Mouse (Mus musculus) G1E (cell line): ENCODE measurements around the gene Chd6.

Source experiments
- CTCF ChIP-seq: IDR thresholded peaks from 2 replicates; pipeline ENCODE4 v1.5.1; 2012; ENCODE audit warnings: low read depth, low read length, inconsistent platforms, mixed read lengths
- GATA1 ChIP-seq: IDR thresholded peaks from 2 replicates; pipeline ENCODE4 v1.6.1; 2012; ENCODE audit warnings: borderline replicate concordance, low read length, inconsistent platforms, mixed read lengths
- GATA2 ChIP-seq: IDR thresholded peaks from 2 replicates; pipeline ENCODE4 v1.6.1; 2012; ENCODE audit warnings: low read depth, low read length, inconsistent platforms, borderline replicate concordance
- POLR2AphosphoS5 ChIP-seq: IDR thresholded peaks from 2 replicates; pipeline ENCODE4 v1.6.1; 2012; ENCODE audit warnings: low read depth, low read length, inconsistent platforms; ENCODE audit not compliant: insufficient replicate concordance
- TAL1 ChIP-seq: conservative IDR thresholded peaks from 2 replicates; pipeline ENCODE4 v1.6.1; 2012; ENCODE audit warnings: low read depth, low read length, inconsistent platforms, mixed read lengths

DNA sequence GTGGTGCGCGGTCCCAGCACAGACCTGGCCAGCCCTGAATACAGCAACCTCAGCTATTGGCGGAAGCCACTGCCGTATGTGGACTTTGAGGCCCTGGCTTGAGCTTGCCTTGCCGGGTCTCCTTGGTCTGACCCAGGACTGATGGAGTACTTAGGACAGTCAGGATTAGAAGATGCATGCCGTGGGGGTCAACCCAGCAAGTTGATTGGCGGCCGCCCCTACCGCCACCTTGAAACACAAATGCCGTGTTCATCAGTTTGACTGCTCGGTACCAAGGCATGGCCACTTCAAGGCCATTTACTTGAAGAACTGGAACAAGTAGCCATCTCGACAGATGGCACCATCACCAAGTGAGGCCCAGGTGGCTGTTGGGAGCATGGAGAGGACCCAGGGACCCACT is 203.6 kb downstream of the Chd6 start:
- TF ChIP-seq CTCF (no peak), TAL1 (no peak), POLR2AphosphoS5 (no peak), GATA1 (no peak), GATA2 (no peak)
